Comparison of ENCODE assay signal across 14 mouse cellular contexts in the genomic region with DNA sequence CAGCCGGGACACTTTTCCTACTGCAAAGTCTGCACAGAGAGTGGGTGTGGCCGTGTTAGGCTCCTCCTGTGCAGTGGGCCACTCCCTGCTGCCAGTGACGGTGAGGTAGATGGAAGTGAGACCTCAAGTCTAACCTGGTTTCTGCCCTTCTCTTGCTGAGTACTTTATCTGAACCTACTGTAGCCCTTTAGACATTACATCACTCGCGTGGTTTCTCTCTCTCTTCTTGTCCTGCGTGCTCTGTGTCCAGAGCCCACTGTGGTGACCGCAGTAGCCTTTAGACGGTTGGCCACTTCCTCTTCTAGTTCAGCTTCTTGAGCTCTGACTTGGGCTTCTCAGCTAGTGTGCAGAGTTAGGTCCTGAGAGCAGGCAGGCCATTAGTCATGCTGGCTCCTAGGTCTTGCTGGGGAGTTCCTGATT. TPM values are rescaled to one million over a fixed set of nuclear protein-coding genes. Genes with fewer than 3 reads are reported as not detected.
DNase-seq lines count a peak whose midpoint lies in the region; TF ChIP-seq lines count a peak whose summit lies in the region.
"Had no signal": no experiment of that assay in that cellular context is flagged by ENCODE, and none has a peak within 500 bp of the region (broad histone marks: within the 10 kb centered on the region; RNA-seq: fewer than 3 reads in every experiment).

No protein-coding gene starts in this region.

- peaks cover 45% of the 10 kb centered on the region for H3K79me2 ChIP-seq in liver, adult 2 months (ENCODE audit: control insufficient read depth, insufficient read depth, low read length)

- H3K4me3 ChIP-seq in layer of hippocampus, adult 2 months = no peak overlapping the region
- peak overlapping the region; percentile 26 for H3K4me3 ChIP-seq in bone marrow macrophage, adult 2 months (ENCODE audit: insufficient read depth, low read length)
- H3K4me3 ChIP-seq in liver, adult 2 months (ENCODE audit: insufficient read depth, low read depth, low read length) = no peak overlapping the region
- H3K4me3 ChIP-seq: embryonic facial prominence, embryonic 10.5 days; hindbrain, embryonic 13.5 days; left cerebral cortex, adult 2 months; midbrain, embryonic 15.5 days had no signal

- TF ChIP-seq CTCF in layer of hippocampus, adult 2 months (conservative IDR thresholded peaks at IDR 0.05) = no peak
- no peak for TF ChIP-seq CTCF in bone marrow macrophage, adult 2 months (IDR thresholded peaks at IDR 0.05; ENCODE audit: low read depth, low read length)
- TF ChIP-seq CTCF in liver, adult 2 months (IDR thresholded peaks at IDR 0.05; ENCODE audit: low read depth, low read length) = no peak

- no peak overlapping the region for H3K9ac ChIP-seq in liver, adult 2 months (ENCODE audit: low read depth, low read length)
- H3K9ac ChIP-seq: hindbrain, embryonic 13.5 days; midbrain, embryonic 15.5 days had no signal

- WGBS in liver, adult 2 months = 84% methylated on average over 8 of the region's 8 CpGs

- H3K4me1 ChIP-seq in bone marrow macrophage, adult 2 months (ENCODE audit: control insufficient read depth, insufficient read depth, low read length) = peaks cover 65% of the 10 kb centered on the region
- H3K4me1 ChIP-seq in liver, adult 2 months (ENCODE audit: control insufficient read depth, insufficient read depth, low read length) = peaks cover 13% of the 10 kb centered on the region; the same call in 1 of the 2 replicates

- no peak for DNase-seq in layer of hippocampus, adult 2 months (ENCODE audit: low spot score in 2 of 2)
- DNase-seq in layer of hippocampus, postnatal 36 days = no peak
- DNase-seq in liver, adult 2 months (ENCODE audit: extremely low read depth, low read depth, low spot score) = peak; percentile 48
- DNase-seq in natural killer cell, adult 2 months (ENCODE audit: low spot score in 2 of 2) = peak; percentile 84 to 94
- no peak for DNase-seq in neural tube, embryonic 10.5 days (ENCODE audit: extremely low spot score, low spot score)
- DNase-seq in right cerebral cortex, adult 2 months (ENCODE audit: low spot score in 2 of 2) = no peak
- no peak for DNase-seq in thymus, postnatal 25 days
- DNase-seq: adrenal gland, postnatal 36 days; thymus, adult 2 months had no signal

- peak overlapping the region; percentile 37; the same call in 1 of the 2 replicates for H3K27ac ChIP-seq in layer of hippocampus, adult 2 months
- peak overlapping the region; percentile 79 for H3K27ac ChIP-seq in bone marrow macrophage, adult 2 months (ENCODE audit: insufficient read depth, low read depth, low read length)
- no peak overlapping the region for H3K27ac ChIP-seq in liver, adult 2 months (replicated peaks; ENCODE audit: insufficient read depth, low read depth, low read length)
- H3K27ac ChIP-seq: embryonic facial prominence, embryonic 10.5 days; hindbrain, embryonic 13.5 days; left cerebral cortex, adult 2 months; midbrain, embryonic 15.5 days had no signal

- TF ChIP-seq POLR2A in bone marrow macrophage, adult 2 months (IDR thresholded peaks at IDR 0.05; ENCODE audit: borderline replicate concordance, low read depth, low read length) = no peak
- no peak for TF ChIP-seq POLR2A in liver, adult 2 months (IDR thresholded peaks at IDR 0.05; ENCODE audit: extremely low read depth, insufficient read depth, low read length)

- no peaks in the 10 kb centered on the region for H3K36me3 ChIP-seq in liver, adult 2 months (ENCODE audit: control insufficient read depth, insufficient read depth, low read length)
- H3K36me3 ChIP-seq: hindbrain, embryonic 13.5 days; midbrain, embryonic 15.5 days had no signal

- H3K27me3 ChIP-seq in liver, adult 2 months (ENCODE audit: control insufficient read depth, insufficient read depth, low read length) = no peaks in the 10 kb centered on the region
- H3K27me3 ChIP-seq: hindbrain, embryonic 13.5 days; midbrain, embryonic 15.5 days had no signal

RNA-seq across cellular contexts. Expression of a gene that starts 20.2 kb away (rescaled TPM):
- total RNA-seq in layer of hippocampus, adult 2 months (2021) = 10 to 100 TPM; 50.2 to 66.0 TPM
- 10 to 100 TPM; 48.3 to 54.5 TPM for total RNA-seq in layer of hippocampus, postnatal 36 days (2021)
- polyA plus RNA-seq in bone marrow macrophage, adult 2 months (2012; ENCODE audit: insufficient read depth, insufficient read length, missing spikeins) = 134 and 143 TPM in 2 replicates
- total RNA-seq in liver, adult 2 months (2014; rRNA removed) = 28.7 and 29.9 TPM in 2 replicates
- polyA plus RNA-seq in liver, adult 2 months (2012; rRNA removed) = 48.7 and 51.4 TPM in 2 replicates

RNA-seq across cellular contexts. Expression of a gene that starts 22.5 kb away (rescaled TPM):
- total RNA-seq in layer of hippocampus, adult 2 months (2021) = 10 to 100 TPM; 17.7 to 18.0 TPM
- 10 to 100 TPM; 14.0 to 17.5 TPM for total RNA-seq in layer of hippocampus, postnatal 36 days (2021)
- 50.4 and 51.9 TPM in 2 replicates for polyA plus RNA-seq in bone marrow macrophage, adult 2 months (2012; ENCODE audit: insufficient read depth, insufficient read length, missing spikeins)
- 2.1 and 4.6 TPM in 2 replicates for total RNA-seq in liver, adult 2 months (2014; rRNA removed)
- 11.6 and 12.7 TPM in 2 replicates for polyA plus RNA-seq in liver, adult 2 months (2012; rRNA removed)

RNA-seq across cellular contexts. Expression of a gene that starts 52.2 kb away (rescaled TPM):
- 1 to 10 TPM; 1.9 to 3.4 TPM for total RNA-seq in layer of hippocampus, adult 2 months (2021)
- 1 to 10 TPM; 1.8 to 2.4 TPM for total RNA-seq in layer of hippocampus, postnatal 36 days (2021)
- 6.8 and 10.0 TPM in 2 replicates for polyA plus RNA-seq in bone marrow macrophage, adult 2 months (2012; ENCODE audit: insufficient read depth, insufficient read length, missing spikeins)
- total RNA-seq in liver, adult 2 months (2014; rRNA removed) = 0.65 and 1.6 TPM in 2 replicates
- 0.92 and 1.4 TPM in 2 replicates for polyA plus RNA-seq in liver, adult 2 months (2012; rRNA removed)

Comparison
In these comparisons a context has a peak if more than half of its experiments do, and no peak if none do; other contexts are left out.
1. DNase-seq: peak in liver, adult 2 months (single experiment) and natural killer cell, adult 2 months (2 of 2); none in layer of hippocampus, adult 2 months (0 of 2), layer of hippocampus, postnatal 36 days (0 of 2), neural tube, embryonic 10.5 days (single experiment), right cerebral cortex, adult 2 months (0 of 2) and thymus, postnatal 25 days (single experiment).